Mouse (Mus musculus) midbrain, embryonic 13.5 days (tissue): ENCODE data around the gene Ndufaf3. TPM values are rescaled to one million over a fixed set of nuclear protein-coding genes. Genes with fewer than 3 reads are reported as not detected.
A peak's percentile ranks its signal among the peaks of the same experiment; 100 is the strongest.

ENCODE experiments used
- ATAC-seq: fragments of 200-750 bp; cut with Nextera tagmentation; 2 replicates; pipeline ENCODE4 v1.8.0; 2017; ENCODE audit warnings: mild to moderate bottlenecking, moderate TSS enrichment, moderate library complexity
- H3K27ac ChIP-seq: fragments of 300-500 bp; sonication (generic); 2 replicates; pipeline ENCODE4 v1.5.1; 2015; ENCODE audit warnings: inconsistent platforms, mild to moderate bottlenecking, moderate library complexity
- H3K27me3 ChIP-seq: fragments of 300-500 bp; sonication (generic); 2 replicates; pipeline ENCODE4 v1.6.1; 2015; ENCODE audit warnings: mild to moderate bottlenecking, inconsistent platforms
- H3K36me3 ChIP-seq: fragments of 300-500 bp; sonication (generic); 2 replicates; pipeline ENCODE4 v1.6.1; 2015; ENCODE audit warnings: mild to moderate bottlenecking, inconsistent platforms
- H3K4me1 ChIP-seq: fragments of 300-500 bp; sonication (generic); replicated peaks from 2 replicates; pipeline ENCODE4 v1.6.1; 2015; ENCODE audit warnings: inconsistent platforms
- H3K4me2 ChIP-seq: fragments of 300-500 bp; sonication (generic); replicated peaks from 2 replicates; pipeline ENCODE4 v1.6.1; 2015; ENCODE audit warnings: moderate library complexity, mild to moderate bottlenecking, inconsistent platforms
- H3K4me3 ChIP-seq: fragments of 300-500 bp; sonication (generic); replicated peaks from 2 replicates; pipeline ENCODE4 v1.5.1; 2015; ENCODE audit warnings: mild to moderate bottlenecking, inconsistent platforms
- H3K9ac ChIP-seq: fragments of 300-500 bp; sonication (generic); replicated peaks from 2 replicates; pipeline ENCODE4 v1.6.1; 2015; ENCODE audit warnings: mild to moderate bottlenecking, inconsistent platforms
- H3K9me3 ChIP-seq: fragments of 300-500 bp; sonication (generic); 2 replicates; pipeline ENCODE4 v1.6.1; 2016; ENCODE audit warnings: mild to moderate bottlenecking, inconsistent platforms
- WGBS: fragments of 180-500 bp; shearing (Covaris S2); methylation state at CpG from one replicate; pipeline ENCODE4 v1.1.7; 2015; 5-methylcytosine and 5-hydroxymethylcytosine counted together
- polyA plus RNA-seq: library from polyadenylated mRNA; unstranded; fragments of >200 nt; fragmentation: Nextera tagmentation; extraction: Ambion mirVana; gene quantifications from 2 replicates; pipeline ENCODE4 v1.2.1, GENCODE M21; 2015

Gene Ndufaf3
- polyA plus RNA-seq, 1 experiment from 2014 or later: 73.7 TPM

- no peak; the same call in 1 of the 2 replicates for ATAC-seq
- no peaks in the 10 kb centered on the region for H3K9me3 ChIP-seq
- WGBS: 2% methylated on average over 40 of the region's 40 CpGs
- H3K4me2 ChIP-seq: peak overlapping the region; percentile 93
- H3K36me3 ChIP-seq: peaks cover 55% of the 10 kb centered on the region
- H3K4me3 ChIP-seq: peak overlapping the region; percentile 58
- H3K27me3 ChIP-seq: no peaks in the 10 kb centered on the region
- peaks cover 69% of the 10 kb centered on the region for H3K4me1 ChIP-seq
- peak overlapping the region; percentile 70 for H3K27ac ChIP-seq
- H3K9ac ChIP-seq: peak overlapping the region; percentile 71
Observed at GRCm38 (mm10) chr9:108570207-108570896, 3.1 kb upstream of the Ndufaf3 start.

DNA sequence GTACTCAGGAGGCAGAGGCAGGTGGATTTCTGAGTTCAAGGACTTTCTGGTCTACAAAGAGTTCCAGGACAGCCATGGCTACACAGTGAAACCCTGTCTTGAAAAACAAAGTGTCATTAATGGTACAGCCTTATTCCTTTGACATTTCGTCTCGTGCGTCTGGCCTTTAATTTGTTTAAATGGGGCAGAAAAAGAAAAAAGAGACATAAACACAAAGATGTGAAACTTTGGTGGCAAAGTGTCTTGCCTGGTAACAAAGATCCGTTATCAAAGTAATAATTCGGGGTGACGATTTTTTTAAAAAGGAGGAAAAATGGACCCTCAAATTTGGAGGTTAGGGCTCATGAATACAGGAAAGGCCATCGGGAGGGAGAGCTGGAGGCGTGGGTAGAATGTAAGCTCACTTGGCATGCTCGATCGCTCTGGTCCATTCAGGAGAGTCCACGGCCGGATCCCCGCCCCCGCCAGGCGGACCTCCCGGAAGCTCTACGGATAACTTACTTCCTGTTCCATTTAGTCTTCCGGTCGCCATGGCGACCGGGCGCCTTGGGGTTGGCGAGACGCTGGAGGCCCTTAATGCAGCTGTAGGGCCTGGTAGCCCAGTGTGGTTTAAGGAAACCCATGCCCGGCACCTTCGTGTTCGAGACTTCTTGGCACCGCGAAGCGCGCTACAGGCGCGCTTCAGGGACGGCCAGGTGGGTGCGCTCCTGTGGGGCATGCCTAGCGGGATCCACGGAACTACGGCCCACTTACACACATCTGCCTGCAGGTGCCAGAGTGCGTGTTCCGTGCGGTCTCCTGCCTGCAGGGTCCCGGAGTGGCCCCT, 2.4 kb upstream of the Ndufaf3 start, which contains the start of gene Dalrd3:
Gene Dalrd3, plus strand, starts transcription at position 506 of the 826 bp plus-strand sequence.
- ATAC-seq: peak; percentile 74
- peaks cover 61% of the 10 kb centered on the region for H3K4me1 ChIP-seq
- H3K9me3 ChIP-seq: no peaks in the 10 kb centered on the region
- H3K4me2 ChIP-seq: peak within 1 kb of the TSS; percentile 94
- peaks cover 55% of the 10 kb centered on the region for H3K36me3 ChIP-seq
- no peaks in the 10 kb centered on the region for H3K27me3 ChIP-seq
- WGBS: 6% methylated on average over 42 of the region's 42 CpGs
- peak within 1 kb of the TSS; percentile 58 for H3K4me3 ChIP-seq
- H3K27ac ChIP-seq: peak within 1 kb of the TSS; percentile 70
- H3K9ac ChIP-seq: peak within 1 kb of the TSS; percentile 71

DNA sequence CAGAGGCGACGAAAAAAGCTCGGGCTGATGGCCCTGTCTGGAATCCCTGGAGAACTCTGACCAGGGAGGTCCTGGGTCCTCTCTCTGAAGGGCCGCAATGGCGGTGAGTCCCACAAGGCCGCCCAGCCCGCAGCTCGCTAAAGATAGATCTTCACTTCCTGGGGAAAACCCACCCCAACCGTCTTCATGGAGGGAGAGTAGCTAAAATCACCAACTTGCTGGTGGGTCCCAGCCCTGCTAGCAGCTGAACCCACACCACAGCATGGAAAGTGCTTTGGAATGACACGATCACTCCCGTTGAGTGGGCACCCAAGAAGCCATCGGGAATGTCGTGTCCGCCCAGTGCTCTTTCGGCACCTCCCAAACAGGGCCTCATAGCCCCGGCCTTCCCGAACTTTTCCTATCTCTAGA, 1.3 kb upstream of the Ndufaf3 start:
- ATAC-seq: no peak
- H3K27ac ChIP-seq: no peak overlapping the region
- H3K4me3 ChIP-seq: peak overlapping the region; percentile 80; the same call in 1 of the 2 replicates
- peaks cover 50% of the 10 kb centered on the region for H3K4me1 ChIP-seq
- WGBS: 82% methylated on average over 17 of the region's 17 CpGs
- H3K27me3 ChIP-seq: no peaks in the 10 kb centered on the region
- H3K36me3 ChIP-seq: peaks cover 56% of the 10 kb centered on the region
- no peaks in the 10 kb centered on the region for H3K9me3 ChIP-seq
- peak overlapping the region; percentile 94 for H3K4me2 ChIP-seq
- H3K9ac ChIP-seq: peak overlapping the region; percentile 88

GRCm38 (mm10) chr9:108567931-108568419, 741 bp upstream of the Ndufaf3 start:
- H3K4me1 ChIP-seq: peaks cover 46% of the 10 kb centered on the region
- peak overlapping the region; percentile 88 for H3K9ac ChIP-seq
- WGBS: 9% methylated on average over 18 of the region's 18 CpGs
- H3K4me3 ChIP-seq: peak overlapping the region; percentile 80
- H3K36me3 ChIP-seq: peaks cover 55% of the 10 kb centered on the region
- peak overlapping the region; percentile 97 for H3K27ac ChIP-seq
- peak overlapping the region; percentile 94 for H3K4me2 ChIP-seq
- H3K27me3 ChIP-seq: no peaks in the 10 kb centered on the region
- no peak for ATAC-seq
- H3K9me3 ChIP-seq: no peaks in the 10 kb centered on the region

- Histone ChIP-seq H3K9me3 (no peaks in the 10 kb centered on the region), H3K36me3 (peaks cover 52% of the 10 kb centered on the region), H3K4me3 (peak overlapping the region; percentile 80), H3K27ac (peak overlapping the region; percentile 97), H3K4me1 (peaks cover 50% of the 10 kb centered on the region), H3K9ac (peak overlapping the region; percentile 88), H3K27me3 (no peaks in the 10 kb centered on the region), H3K4me2 (peak overlapping the region; percentile 94)
- WGBS: 13% methylated on average over 35 of the region's 35 CpGs
- ATAC-seq: no peak
Observed at GRCm38 (mm10) chr9:108565881-108566814, 1.1 kb downstream of the Ndufaf3 start.

DNA sequence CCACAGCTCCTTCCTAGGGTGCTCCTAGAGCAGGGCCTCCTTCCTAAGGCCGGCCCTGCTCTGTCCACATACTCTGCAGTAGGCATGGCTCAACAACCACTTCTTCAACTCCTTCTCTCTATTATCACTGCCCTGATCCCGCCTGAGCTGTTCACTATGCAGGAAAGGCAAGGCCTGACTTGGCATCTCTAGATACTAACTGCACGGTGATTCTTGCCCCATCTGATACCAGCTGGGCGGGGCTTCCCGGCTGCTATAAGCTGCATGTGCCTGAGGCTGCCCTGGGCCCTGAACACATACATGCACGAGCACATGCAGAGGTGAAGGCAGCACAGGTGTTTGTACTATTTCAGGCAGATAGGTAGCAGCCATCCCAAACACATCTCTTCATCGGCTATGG, 3.1 kb downstream of the Ndufaf3 start:
- no peaks in the 10 kb centered on the region for H3K27me3 ChIP-seq
- ATAC-seq: no peak
- H3K4me2 ChIP-seq: no peak overlapping the region
- no peak overlapping the region for H3K9ac ChIP-seq
- no peak overlapping the region for H3K27ac ChIP-seq
- peaks cover 39% of the 10 kb centered on the region for H3K4me1 ChIP-seq
- peaks cover 52% of the 10 kb centered on the region for H3K36me3 ChIP-seq
- no peak overlapping the region for H3K4me3 ChIP-seq
- WGBS: 96% methylated on average over 7 of the region's 7 CpGs
- H3K9me3 ChIP-seq: no peaks in the 10 kb centered on the region

DNA sequence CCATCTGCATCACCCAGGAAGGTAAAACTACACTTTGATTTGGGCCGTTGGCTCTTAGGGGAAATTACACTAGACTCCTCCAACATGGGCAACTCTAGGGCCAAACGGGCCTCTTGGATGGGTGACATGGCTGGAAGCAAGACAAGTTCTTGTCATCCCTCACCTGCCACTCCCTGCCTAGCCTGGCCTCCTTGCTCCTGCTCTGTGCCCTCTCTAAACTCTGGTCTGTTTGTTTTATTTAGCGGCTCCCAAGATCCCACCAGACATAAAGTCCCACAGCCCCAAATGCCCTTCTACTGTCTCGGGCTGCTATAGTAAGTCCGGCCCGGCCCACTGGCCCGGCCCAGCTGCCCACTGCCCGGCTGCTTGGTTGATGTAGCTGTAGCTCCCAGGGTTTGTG, 3.6 kb downstream of the Ndufaf3 start:
- H3K27ac ChIP-seq: no peak overlapping the region
- WGBS: 95% methylated on average over 8 of the region's 8 CpGs
- peaks cover 36% of the 10 kb centered on the region for H3K4me1 ChIP-seq
- H3K27me3 ChIP-seq: no peaks in the 10 kb centered on the region
- H3K4me3 ChIP-seq: no peak overlapping the region
- no peak overlapping the region for H3K9ac ChIP-seq
- H3K36me3 ChIP-seq: peaks cover 56% of the 10 kb centered on the region
- H3K9me3 ChIP-seq: no peaks in the 10 kb centered on the region
- H3K4me2 ChIP-seq: no peak overlapping the region
- ATAC-seq: no peak

- H3K9me3 ChIP-seq: no peaks in the 10 kb centered on the region
- H3K27ac ChIP-seq: peak within 1 kb of the TSS; percentile 74
- H3K9ac ChIP-seq: peak within 1 kb of the TSS; percentile 82
- H3K4me3 ChIP-seq: peak within 1 kb of the TSS; percentile 59
- H3K4me2 ChIP-seq: peak within 1 kb of the TSS; percentile 80
- ATAC-seq: peak; percentile 99
- peaks cover 14% of the 10 kb centered on the region for H3K4me1 ChIP-seq
- H3K27me3 ChIP-seq: no peaks in the 10 kb centered on the region
- H3K36me3 ChIP-seq: peaks cover 79% of the 10 kb centered on the region
- WGBS: under 1% methylated on average over 53 of the region's 53 CpGs
Observed at GRCm38 (mm10) chr9:108560227-108560841, 6.9 kb downstream of the Ndufaf3 start, which contains the start of gene Impdh2. Gene Impdh2, plus strand, starts transcription at chr9:108560286.

GRCm38 (mm10) chr9:108559169-108559568, 8.1 kb downstream of the Ndufaf3 start:
- no peak for ATAC-seq
- Histone ChIP-seq H3K9ac (no peak overlapping the region), H3K27me3 (no peaks in the 10 kb centered on the region), H3K4me1 (peaks cover 14% of the 10 kb centered on the region), H3K4me2 (no peak overlapping the region), H3K36me3 (peaks cover 78% of the 10 kb centered on the region), H3K9me3 (no peaks in the 10 kb centered on the region), H3K27ac (no peak overlapping the region), H3K4me3 (no peak overlapping the region)
- WGBS: 92% methylated on average over 4 of the region's 4 CpGs

- H3K27ac ChIP-seq: no peak overlapping the region
- H3K4me1 ChIP-seq: no peaks in the 10 kb centered on the region
- no peaks in the 10 kb centered on the region for H3K9me3 ChIP-seq
- peaks cover 85% of the 10 kb centered on the region for H3K36me3 ChIP-seq
- no peak overlapping the region for H3K9ac ChIP-seq
- WGBS: 90% methylated on average over 1 of the region's 1 CpGs
- H3K4me2 ChIP-seq: no peak overlapping the region
- H3K4me3 ChIP-seq: no peak overlapping the region
- no peaks in the 10 kb centered on the region for H3K27me3 ChIP-seq
- no peak for ATAC-seq
Observed at GRCm38 (mm10) chr9:108546875-108547274, 20.4 kb downstream of the Ndufaf3 start.

DNA sequence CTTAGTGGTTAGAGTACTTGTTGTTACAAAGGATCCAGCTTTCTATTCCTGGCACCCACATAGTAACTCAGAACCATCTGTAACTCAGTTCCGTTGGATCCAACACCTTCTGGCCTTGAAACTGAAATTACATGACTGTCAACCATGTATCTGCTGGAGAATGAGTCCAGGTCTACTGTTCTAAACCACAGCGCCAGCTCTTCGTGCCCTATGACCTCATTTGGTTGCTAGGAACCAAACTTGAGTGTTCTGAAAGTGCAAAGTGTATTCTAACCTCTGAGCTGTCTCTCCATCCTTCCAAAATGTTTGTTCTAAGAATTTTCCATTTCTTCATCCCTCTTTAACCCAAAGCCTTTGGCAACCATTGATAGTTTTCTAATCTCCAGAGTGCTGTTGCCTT, 21.2 kb downstream of the Ndufaf3 start:
- peaks cover 88% of the 10 kb centered on the region for H3K36me3 ChIP-seq
- no peaks in the 10 kb centered on the region for H3K27me3 ChIP-seq
- WGBS: 89% methylated on average over 3 of the region's 3 CpGs

More for the DNA sequence above, 21.2 kb downstream of the Ndufaf3 start:
- Histone ChIP-seq H3K9me3 (no peaks in the 10 kb centered on the region), H3K4me1 (no peaks in the 10 kb centered on the region), H3K27ac (no peak overlapping the region), H3K4me2 (no peak overlapping the region), H3K9ac (no peak overlapping the region), H3K4me3 (no peak overlapping the region)
- no peak for ATAC-seq
